Mouse (Mus musculus) E14TG2a.4 (cell line): ENCODE data around the gene Hsd17b10.

Source experiments
- CTCF ChIP-seq: conservative IDR thresholded peaks from 2 replicates; pipeline ENCODE4 v1.5.1; 2014; ENCODE audit warnings: low read length
- POU5F1 ChIP-seq: IDR thresholded peaks from 2 replicates; pipeline ENCODE4 v1.6.1; 2014; ENCODE audit warnings: low read length, borderline replicate concordance

DNA sequence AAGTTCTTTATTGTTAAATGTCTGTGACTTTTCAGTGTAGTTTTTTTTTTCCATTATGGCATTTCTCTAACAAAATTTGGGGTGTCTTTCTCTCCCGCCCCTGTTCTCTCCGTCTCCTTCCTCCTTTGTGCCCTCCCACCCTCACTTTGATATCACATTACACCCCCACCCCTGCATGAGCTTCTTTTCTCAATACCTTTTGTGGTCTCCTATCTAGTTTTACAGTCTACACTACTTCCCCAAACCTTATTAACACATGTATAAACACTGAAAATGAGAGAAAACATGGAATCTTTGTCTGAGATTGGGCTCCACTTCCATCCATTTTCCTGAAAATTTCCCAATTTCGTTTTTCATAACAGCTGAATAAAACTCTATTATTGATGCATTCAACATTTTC lies 50.9 kb downstream of the Hsd17b10 start:
- no peak for TF ChIP-seq CTCF
- TF ChIP-seq POU5F1: no peak
